Mouse (Mus musculus): Measurements from ENCODE around the gene Taf1. TPM values are rescaled to one million over a fixed set of nuclear protein-coding genes. Genes with fewer than 3 reads are reported as not detected.

The Taf1 gene
- polyA plus RNA-seq, 1 experiment from 2014 or later, result 21.7 TPM

DNA sequence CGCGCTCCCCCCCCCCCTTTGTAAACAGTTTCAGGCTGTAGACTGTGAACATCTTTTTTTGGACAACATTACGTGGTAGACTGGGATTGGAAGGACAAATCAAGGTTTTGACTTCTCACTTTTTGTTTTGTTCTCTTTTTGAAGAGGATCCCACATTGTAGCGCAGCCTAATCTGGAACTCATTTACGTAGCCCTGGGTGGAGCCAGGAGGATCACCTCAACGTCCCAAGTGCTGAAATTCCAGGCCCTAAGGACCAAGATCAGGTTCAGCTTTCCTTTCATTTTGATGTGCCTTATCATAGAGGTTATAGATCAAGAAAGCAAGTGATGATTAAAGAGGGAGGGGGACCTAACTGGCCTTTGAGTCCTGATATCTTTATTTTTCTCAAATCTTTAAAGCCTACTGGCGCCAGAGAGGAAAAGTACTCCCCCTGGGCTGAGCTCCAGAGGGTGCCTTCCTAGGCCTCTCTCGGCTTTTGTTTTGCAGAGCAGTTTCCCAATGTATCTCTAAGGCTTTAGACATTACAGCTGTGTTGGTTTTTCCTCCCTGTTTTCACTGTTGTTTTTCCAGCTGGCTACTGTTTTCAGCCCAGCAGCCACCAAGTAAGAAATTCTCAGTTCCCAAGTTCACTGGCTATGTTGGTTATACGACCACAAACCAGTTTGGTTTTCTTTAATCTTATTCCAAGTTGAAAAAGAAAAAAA, 104.4 kb downstream of the Taf1 start:
- Histone ChIP-seq H3K9me3 (no peaks in the 10 kb centered on the region), H3K4me2 (replicated peaks) (no peak overlapping the region), H3K27me3 (peaks cover 11% of the 10 kb centered on the region; the same call in 1 of the 2 replicates), H3K27ac (no peak overlapping the region), H3K4me3 (no peak overlapping the region), H3K4me1 (no peaks in the 10 kb centered on the region), H3K36me3 (no peaks in the 10 kb centered on the region), H3K9ac (no peak overlapping the region)
- 18% methylated on average over 7 of the region's 9 CpGs for WGBS
- no peak for ATAC-seq (ENCODE audit: insufficient number of reproducible peaks, insufficient read depth, low FRiP score, low TSS enrichment)

DNA sequence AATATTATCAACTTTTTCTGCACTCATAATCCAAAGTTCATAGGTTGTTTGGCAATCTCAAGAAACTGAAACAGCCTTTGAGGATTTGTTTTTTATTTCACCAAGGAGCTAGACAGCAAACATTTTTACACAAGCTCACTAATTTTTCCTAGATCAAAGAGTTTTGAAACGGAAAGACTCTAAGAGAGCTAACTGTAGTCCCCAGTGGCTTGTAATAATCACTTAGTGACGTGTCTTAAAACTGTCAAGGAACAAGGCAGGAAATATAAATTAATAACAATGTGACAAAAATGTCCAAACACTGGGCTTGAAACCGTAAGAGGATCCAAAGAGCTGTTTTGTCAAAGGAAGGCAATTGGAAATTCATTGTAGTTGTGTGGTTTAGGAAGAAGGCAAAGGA, 106.3 kb downstream of the Taf1 start:
- no peaks in the 10 kb centered on the region for H3K36me3 ChIP-seq
- WGBS, result 29% methylated on average over 3 of the region's 3 CpGs
- H3K27me3 ChIP-seq, result peaks cover 11% of the 10 kb centered on the region; the same call in 1 of the 2 replicates
- H3K9me3 ChIP-seq, result no peaks in the 10 kb centered on the region
- H3K27ac ChIP-seq, result 0 out of 2 replicates have a peak overlapping the region, but pooled peaks have one; percentile 11
- no peaks in the 10 kb centered on the region for H3K4me1 ChIP-seq
- peak overlapping the region; percentile 64; the same call in 1 of the 2 replicates for H3K4me3 ChIP-seq
- peak overlapping the region; percentile 33 for H3K4me2 ChIP-seq (replicated peaks)
- no peak overlapping the region for H3K9ac ChIP-seq
- no peak for ATAC-seq (ENCODE audit: insufficient number of reproducible peaks, insufficient read depth, low FRiP score, low TSS enrichment)

DNA sequence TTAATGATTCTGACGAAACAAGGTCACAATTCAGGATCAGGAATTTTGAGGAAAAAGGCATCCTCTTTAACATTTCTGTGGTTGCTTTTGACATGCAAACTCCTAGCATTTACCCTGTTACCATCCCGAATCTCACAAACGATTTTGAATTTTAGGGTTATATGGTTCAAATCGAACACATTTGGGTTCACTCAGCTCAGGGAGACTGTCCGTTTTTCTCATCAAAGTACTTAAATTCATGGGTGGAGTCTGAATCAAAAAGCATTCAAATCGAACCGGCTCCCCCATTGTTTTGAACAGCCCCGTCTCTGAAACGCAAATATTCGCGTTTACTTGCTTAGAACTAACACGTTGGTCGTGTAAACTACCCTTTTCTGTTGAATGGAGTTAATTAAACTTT, 106.8 kb downstream of the Taf1 start:
- peak overlapping the region; percentile 64 for H3K4me3 ChIP-seq
- no peaks in the 10 kb centered on the region for H3K36me3 ChIP-seq
- H3K9ac ChIP-seq, result no peak overlapping the region
- 0 out of 2 replicates have a peak overlapping the region, but pooled peaks have one; percentile 11 for H3K27ac ChIP-seq
- no peaks in the 10 kb centered on the region for H3K4me1 ChIP-seq
- no peaks in the 10 kb centered on the region for H3K9me3 ChIP-seq
- ATAC-seq (ENCODE audit: insufficient number of reproducible peaks, insufficient read depth, low FRiP score, low TSS enrichment), result no peak
- peak overlapping the region; percentile 33 for H3K4me2 ChIP-seq (replicated peaks)
- 21% methylated on average over 13 of the region's 13 CpGs for WGBS
- peaks cover 11% of the 10 kb centered on the region; the same call in 1 of the 2 replicates for H3K27me3 ChIP-seq

DNA sequence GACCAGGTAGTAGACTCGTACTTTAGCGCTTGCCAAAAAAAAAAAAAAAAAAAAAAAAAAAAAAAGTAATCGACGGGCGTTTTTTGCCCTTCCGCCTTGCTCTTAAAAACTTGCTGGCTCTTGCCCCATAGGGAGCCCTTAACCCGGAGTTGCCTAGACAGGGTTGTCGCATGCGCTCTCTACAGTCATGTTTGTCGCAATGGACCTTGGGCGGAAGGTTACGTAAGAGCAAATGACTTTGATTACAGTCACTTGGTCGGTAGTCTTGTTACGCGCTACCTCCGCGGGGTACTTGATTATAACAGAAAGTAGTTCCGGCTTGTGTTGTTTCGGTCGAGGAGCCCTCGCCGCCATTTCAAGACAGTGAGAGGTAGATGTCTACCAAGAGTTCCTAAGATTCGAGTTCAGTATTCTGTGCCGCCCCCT, 107.2 kb downstream of the Taf1 start, which contains the start of gene Ogt:
TSS of gene Ogt (plus strand) at position 320 of the 426 bp plus-strand sequence.
- H3K4me3 ChIP-seq, result peak within 1 kb of the TSS; percentile 64
- H3K4me2 ChIP-seq (replicated peaks), result peak within 1 kb of the TSS; percentile 60
- peak within 1 kb of the TSS; percentile 78 for H3K9ac ChIP-seq
- peak within 1 kb of the TSS; percentile 87 for H3K27ac ChIP-seq
- peaks cover 11% of the 10 kb centered on the region; the same call in 1 of the 2 replicates for H3K27me3 ChIP-seq
- 16% methylated on average over 24 of the region's 24 CpGs for WGBS
- H3K4me1 ChIP-seq, result no peaks in the 10 kb centered on the region
- H3K36me3 ChIP-seq, result no peaks in the 10 kb centered on the region
- peak; percentile 82; the same call in 1 of the 2 replicates for ATAC-seq (ENCODE audit: insufficient number of reproducible peaks, insufficient read depth, low FRiP score, low TSS enrichment)
- no peaks in the 10 kb centered on the region for H3K9me3 ChIP-seq

DNA sequence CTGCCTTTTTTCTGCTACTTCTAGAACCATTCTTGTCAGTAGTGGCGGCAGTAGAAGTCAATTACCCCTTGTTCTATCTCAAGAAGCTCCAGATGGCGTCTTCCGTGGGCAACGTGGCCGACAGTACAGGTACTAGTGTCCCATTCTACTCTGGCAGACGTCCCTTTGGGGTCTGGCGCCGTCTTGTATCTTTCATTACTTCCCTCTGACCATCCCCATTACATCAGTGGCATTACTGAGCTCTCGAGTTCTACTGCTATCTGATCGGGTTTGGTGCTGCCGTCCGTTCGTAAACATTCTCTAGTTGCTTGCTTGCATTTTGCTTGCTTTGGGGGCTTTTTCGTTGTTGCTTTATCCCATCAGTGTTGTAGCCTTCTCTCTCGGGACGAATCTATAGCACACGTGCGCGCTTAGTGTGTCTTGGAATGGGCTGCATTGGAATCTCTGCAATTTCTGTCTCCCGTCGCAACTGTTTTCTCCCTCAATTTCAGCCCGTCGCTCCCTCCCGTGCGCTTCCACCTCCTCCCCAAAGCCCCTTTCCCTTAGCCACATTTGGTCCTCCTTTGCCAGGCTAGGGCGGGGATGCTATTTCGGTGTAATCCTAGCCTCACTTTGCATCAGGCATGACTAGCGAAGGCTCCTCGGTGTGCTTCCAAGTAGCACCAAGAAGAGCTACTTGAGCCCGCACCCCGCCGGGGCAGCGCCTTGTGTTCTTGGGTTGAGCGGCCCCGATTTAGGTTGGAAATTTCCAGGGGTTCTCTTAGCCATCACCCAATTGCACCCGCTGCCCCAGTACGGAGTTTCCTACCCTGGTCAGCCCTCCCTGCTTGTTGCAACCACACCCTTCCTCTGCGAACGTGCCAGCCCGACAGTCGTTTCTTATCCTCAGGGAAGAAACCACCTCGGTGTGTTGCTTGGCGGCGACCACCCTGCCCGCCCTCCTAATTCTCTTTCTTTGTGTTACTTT, 107.9 kb downstream of the Taf1 start:
- Histone ChIP-seq H3K4me2 (replicated peaks) (peak overlapping the region; percentile 60), H3K27ac (peak overlapping the region; percentile 87), H3K9ac (peak overlapping the region; percentile 78), H3K36me3 (no peaks in the 10 kb centered on the region), H3K27me3 (peaks cover 11% of the 10 kb centered on the region; the same call in 1 of the 2 replicates), H3K9me3 (no peaks in the 10 kb centered on the region), H3K4me3 (peak overlapping the region; percentile 64), H3K4me1 (no peaks in the 10 kb centered on the region)
- WGBS, result 15% methylated on average over 45 of the region's 45 CpGs
- peak; percentile 56; the same call in 1 of the 2 replicates for ATAC-seq (ENCODE audit: insufficient number of reproducible peaks, insufficient read depth, low FRiP score, low TSS enrichment)

DNA sequence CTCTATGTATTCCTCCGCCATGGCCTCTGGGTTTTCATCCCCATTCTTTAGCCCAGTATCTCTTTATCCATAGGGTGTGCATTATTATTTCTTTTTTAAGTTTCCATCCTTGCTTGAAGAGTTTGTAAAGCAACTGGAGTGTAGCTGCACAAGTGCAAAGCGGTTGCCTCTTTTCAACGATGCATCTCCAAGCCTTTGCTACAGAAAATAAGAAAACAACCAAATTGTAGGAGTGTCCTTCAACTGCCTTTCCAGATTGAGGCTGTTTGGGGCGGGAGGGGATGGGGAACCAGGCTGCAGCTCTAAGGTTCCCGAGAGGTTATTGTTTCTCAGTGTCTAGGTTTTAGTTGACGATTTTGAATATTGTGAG, 108.6 kb downstream of the Taf1 start:
- H3K4me1 ChIP-seq, result no peaks in the 10 kb centered on the region
- peak overlapping the region; percentile 78 for H3K9ac ChIP-seq
- peak overlapping the region; percentile 60 for H3K4me2 ChIP-seq (replicated peaks)
- no peak for ATAC-seq (ENCODE audit: insufficient number of reproducible peaks, insufficient read depth, low FRiP score, low TSS enrichment)
- H3K9me3 ChIP-seq, result no peaks in the 10 kb centered on the region
- peaks cover 11% of the 10 kb centered on the region; the same call in 1 of the 2 replicates for H3K27me3 ChIP-seq
- H3K36me3 ChIP-seq, result 0 out of 2 replicates have a peak, but pooled peaks cover under 1% of the 10 kb centered on the region
- peak overlapping the region; percentile 87 for H3K27ac ChIP-seq
- H3K4me3 ChIP-seq, result peak overlapping the region; percentile 64
- WGBS, result 11% methylated on average over 6 of the region's 6 CpGs

DNA sequence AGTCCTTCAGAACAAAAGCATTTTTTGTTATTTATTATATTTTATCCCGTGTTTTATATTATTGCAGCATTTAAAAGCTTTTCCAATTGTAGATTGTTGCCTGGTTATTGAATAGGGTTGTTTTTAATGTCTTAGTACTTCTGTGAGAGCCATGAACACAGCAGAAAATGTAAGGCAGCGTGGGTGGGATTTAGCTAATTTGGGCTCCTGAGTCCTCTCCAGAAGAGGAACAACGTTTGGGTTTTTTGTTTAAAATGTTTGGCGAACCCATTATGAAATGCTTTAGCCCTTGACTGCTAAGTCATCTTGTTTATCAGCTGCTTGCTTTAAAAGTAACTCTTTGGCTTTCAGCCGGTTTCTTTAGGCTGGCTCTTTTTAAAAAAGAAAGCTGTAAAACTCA, 109.6 kb downstream of the Taf1 start:
- H3K27me3 ChIP-seq, result peaks cover 11% of the 10 kb centered on the region; the same call in 1 of the 2 replicates
- H3K9me3 ChIP-seq, result no peaks in the 10 kb centered on the region
- no peak for ATAC-seq (ENCODE audit: insufficient number of reproducible peaks, insufficient read depth, low FRiP score, low TSS enrichment)
- WGBS, result 19% methylated on average over 5 of the region's 5 CpGs
- peak overlapping the region; percentile 64 for H3K4me3 ChIP-seq
- H3K27ac ChIP-seq, result no peak overlapping the region
- peak overlapping the region; percentile 60 for H3K4me2 ChIP-seq (replicated peaks)
- no peak overlapping the region; the same call in 1 of the 2 replicates for H3K9ac ChIP-seq
- 0 out of 2 replicates have a peak, but pooled peaks cover 5% of the 10 kb centered on the region for H3K36me3 ChIP-seq
- H3K4me1 ChIP-seq, result no peaks in the 10 kb centered on the region

DNA sequence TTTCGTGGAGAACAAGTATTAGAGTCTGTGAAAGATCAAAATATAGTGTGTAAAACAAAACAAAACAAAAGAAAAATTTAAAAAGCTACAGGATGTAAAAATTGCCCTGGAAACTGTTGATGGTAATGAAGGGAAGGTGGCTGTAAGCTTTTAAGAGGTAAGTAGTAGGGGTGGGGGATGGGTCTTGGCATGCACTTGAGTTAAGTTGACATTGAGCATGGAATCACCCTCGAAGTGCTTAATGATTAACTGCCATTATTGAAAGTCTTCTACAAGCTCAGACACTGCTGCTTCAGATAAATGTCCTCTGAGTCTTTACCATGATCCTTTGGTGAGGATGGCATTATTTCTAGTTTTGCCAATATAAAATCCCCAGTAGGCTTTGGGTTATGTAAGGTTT, 112.8 kb downstream of the Taf1 start:
- H3K9me3 ChIP-seq, result no peaks in the 10 kb centered on the region
- H3K9ac ChIP-seq, result no peak overlapping the region
- peaks cover 6% of the 10 kb centered on the region; the same call in 1 of the 2 replicates for H3K27me3 ChIP-seq
- WGBS, result 68% methylated on average over 2 of the region's 2 CpGs
- H3K27ac ChIP-seq, result no peak overlapping the region
- no peak overlapping the region for H3K4me3 ChIP-seq
- ATAC-seq (ENCODE audit: insufficient number of reproducible peaks, insufficient read depth, low FRiP score, low TSS enrichment), result no peak
- H3K4me1 ChIP-seq, result no peaks in the 10 kb centered on the region
- 0 out of 2 replicates have a peak, but pooled peaks cover 5% of the 10 kb centered on the region for H3K36me3 ChIP-seq
- H3K4me2 ChIP-seq (replicated peaks), result no peak overlapping the region

DNA sequence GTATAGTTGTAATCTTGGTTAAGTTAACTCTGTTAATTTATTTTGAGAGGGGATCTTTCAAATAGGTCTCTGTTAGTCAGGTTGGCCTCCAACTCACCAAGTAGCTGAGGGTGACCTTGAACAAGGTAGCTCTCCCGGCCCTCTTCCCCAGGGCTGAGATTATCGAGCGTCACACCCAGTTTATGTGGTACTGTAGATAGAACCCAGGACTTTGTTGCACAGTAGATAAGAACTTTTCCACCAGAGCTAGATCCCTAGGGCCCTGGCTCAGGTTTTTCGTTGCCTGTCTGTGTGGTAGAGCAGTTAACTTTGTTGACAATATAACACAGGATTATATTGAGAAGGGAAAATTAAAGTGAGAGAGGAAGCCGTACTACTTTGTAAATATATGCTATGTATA, 114.1 kb downstream of the Taf1 start:
- Histone ChIP-seq H3K36me3 (0 out of 2 replicates have a peak, but pooled peaks cover 5% of the 10 kb centered on the region), H3K9me3 (no peaks in the 10 kb centered on the region), H3K9ac (no peak overlapping the region), H3K4me2 (replicated peaks) (no peak overlapping the region), H3K4me1 (no peaks in the 10 kb centered on the region), H3K27ac (no peak overlapping the region), H3K27me3 (no peaks in the 10 kb centered on the region), H3K4me3 (no peak overlapping the region)
- no peak for ATAC-seq (ENCODE audit: insufficient number of reproducible peaks, insufficient read depth, low FRiP score, low TSS enrichment)
- 86% methylated on average over 5 of the region's 5 CpGs for WGBS
